Mouse (Mus musculus) gastrocnemius, postnatal 14 days (tissue): ENCODE results near the gene Gpx1. TPM values are rescaled to one million over a fixed set of nuclear protein-coding genes. Genes with fewer than 3 reads are reported as not detected.

ENCODE experiments used
- DNase-seq: peaks from one replicate; pipeline ENCODE4 v3.0.0; 2021; ENCODE audit warnings: mixed read lengths
- intact Hi-C: fragments of 180-260 bp; cut with DNase I; formaldehyde crosslinking; loops from one replicate; pipeline ENCODE4 v1.15.1; 2025; ENCODE audit warnings: low total_unique reads
- total RNA-seq, 2 experiments: library from RNA; stranded (reverse); gene quantifications; 2 replicates each; pipeline ENCODE4 v1.2.3; 2021

Gpx1 gene
- total RNA-seq, 2 experiments from 2014 or later: 86.5 to 98.0 TPM

DNA sequence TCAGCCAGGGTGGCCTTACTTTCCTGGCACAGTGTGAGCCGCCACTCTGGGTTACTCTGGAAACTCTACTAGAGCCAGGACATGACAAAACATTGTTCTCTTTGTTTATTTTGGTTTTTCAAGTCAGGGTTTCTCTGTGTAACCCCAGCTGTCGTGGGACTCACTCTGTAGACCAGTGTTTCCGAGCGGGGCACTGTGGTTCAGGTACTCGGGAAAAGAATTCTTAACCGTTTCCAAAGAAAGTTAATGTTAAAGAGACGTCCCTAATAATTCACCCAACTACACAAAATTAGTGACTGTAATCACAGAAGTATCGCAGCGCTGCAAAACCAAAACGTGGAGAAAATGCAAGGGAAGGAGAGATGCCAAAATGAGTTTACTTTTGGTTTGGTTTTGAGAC, 49.9 kb downstream of the Gpx1 start:
- intact Hi-C loops: loop anchor here (10.0 kb wide), 1 partner anchor 146 kb away; no protein-coding TSS in a partner anchor
- DNase-seq: no peak

DNA sequence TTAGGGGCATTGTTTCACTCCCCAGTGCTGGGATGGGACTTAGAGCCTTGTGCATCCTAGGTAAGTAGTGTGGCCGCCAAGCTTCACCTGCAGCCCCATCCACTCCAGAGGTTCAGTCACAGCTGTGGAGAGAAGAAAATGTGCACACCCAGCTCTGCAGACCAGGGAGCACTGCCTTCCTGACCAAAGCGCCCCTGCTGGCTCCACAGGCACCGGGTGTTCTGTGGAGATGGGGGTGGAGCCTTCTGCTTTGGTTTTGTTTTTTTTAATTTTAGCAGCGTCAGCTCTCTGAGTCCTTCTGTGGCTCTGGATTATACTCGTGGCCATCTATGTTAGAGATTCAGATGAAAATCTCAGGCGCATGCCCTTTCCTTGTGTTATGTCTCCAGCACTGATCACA, 50.5 kb downstream of the Gpx1 start:
- intact Hi-C loops: loop anchor here (10.0 kb wide), 1 partner anchor 146 kb away; no protein-coding TSS in a partner anchor
- DNase-seq: no peak

Other genes starting within 250 kb of the Gpx1 start
- gene Apeh, start 244.3 kb upstream of the Gpx1 start, total RNA-seq: 10 to 100 TPM; 37.9 to 38.3 TPM
- under 1 TPM; 0.11 to 0.29 TPM for gene Bsn, start 148.5 kb upstream of the Gpx1 start, total RNA-seq
- gene Dag1, start 74.9 kb upstream of the Gpx1 start, total RNA-seq: 100 to 1,000 TPM; 232 to 238 TPM
- 1 to 10 TPM; 9.3 to 9.8 TPM for gene Nicn1, start 48.5 kb upstream of the Gpx1 start, total RNA-seq
- gene Amt, start 42.0 kb upstream of the Gpx1 start, total RNA-seq: 1 to 10 TPM in 1 of 2 experiments, under 1 TPM in 1; 0.76 to 1.3 TPM
- gene Rhoa, start 32.8 kb upstream of the Gpx1 start, total RNA-seq: 100 to 1,000 TPM; 159 to 177 TPM
- gene Tcta, start 32.7 kb upstream of the Gpx1 start, total RNA-seq: 10 to 100 TPM; 24.7 to 26.9 TPM
- gene Usp4, start 8.9 kb downstream of the Gpx1 start, total RNA-seq: 10 to 100 TPM; 56.6 to 62.4 TPM
- under 1 TPM; 0.31 to 0.42 TPM for gene 1700102P08Rik, start 53.9 kb downstream of the Gpx1 start, total RNA-seq
- under 1 TPM in 1 of 2 experiments, not detected in 1; 0.16 TPM for gene Ccdc36, start 89.6 kb downstream of the Gpx1 start, total RNA-seq
- gene BC048562, start 97.6 kb downstream of the Gpx1 start, total RNA-seq: not detected
- 10 to 100 TPM; 15.6 to 17.5 TPM for gene Ccdc71, start 121.6 kb downstream of the Gpx1 start, total RNA-seq
- gene Klhdc8b, start 122.7 kb downstream of the Gpx1 start, total RNA-seq: 1 to 10 TPM; 4.1 to 4.6 TPM
- gene Lamb2, start 140.8 kb downstream of the Gpx1 start, total RNA-seq: 100 to 1,000 TPM; 118 to 125 TPM
- gene Usp19, start 151.7 kb downstream of the Gpx1 start, total RNA-seq: 10 to 100 TPM; 85.9 to 92.0 TPM
- gene Qars, start 168.8 kb downstream of the Gpx1 start, total RNA-seq: 10 to 100 TPM; 65.9 to 72.6 TPM
- gene Qrich1, start 177.9 kb downstream of the Gpx1 start, total RNA-seq: 10 to 100 TPM; 58.8 to 59.5 TPM
- gene Impdh2, start 221.4 kb downstream of the Gpx1 start, total RNA-seq: 10 to 100 TPM; 50.6 to 55.4 TPM
- 10 to 100 TPM; 30.0 to 32.9 TPM for gene Ndufaf3, start 228.5 kb downstream of the Gpx1 start, total RNA-seq
- gene Dalrd3, start 231.0 kb downstream of the Gpx1 start, total RNA-seq: 1 to 10 TPM; 7.0 to 7.9 TPM
- 10 to 100 TPM in 1 of 2 experiments, 1 to 10 TPM in 1; 6.9 to 10.4 TPM for gene Wdr6, start 239.8 kb downstream of the Gpx1 start, total RNA-seq